Mouse (Mus musculus) c-Kit-positive CD71-negative TER-119-negative erythroid progenitor cells, embryonic 14.5 days (primary cell): ENCODE data around the gene Eif2s2.
A peak's percentile ranks its signal among the peaks of the same experiment; 100 is the strongest.
"Not testable (repeated sequence)": the region's sequence is repeated elsewhere in the genome, so short reads cannot be mapped to it uniquely, and the experiment has no call there.

ENCODE experiments used
- DNase-seq: peaks from one replicate; pipeline ENCODE4 v3.0.0-alpha.2; 2013; ENCODE audit warnings: low read depth

Gene Eif2s2

GRCm38 (mm10) chr2:154892201-154893044 is at the start of gene Eif2s2:
TSS of gene Eif2s2 (minus strand) at chr2:154892935.
- DNase-seq = peak; percentile 97

- DNase-seq = no peak
Observed at GRCm38 (mm10) chr2:154941952-154942351, 49.2 kb upstream of the Eif2s2 start.

GRCm38 (mm10) chr2:154937547-154938390 is 45.0 kb upstream of the Eif2s2 start:
- DNase-seq = no peak

- DNase-seq = no peak
Observed at GRCm38 (mm10) chr2:154936536-154937155, 43.9 kb upstream of the Eif2s2 start.

GRCm38 (mm10) chr2:154936106-154936505 is 43.4 kb upstream of the Eif2s2 start:
- DNase-seq = no peak

GRCm38 (mm10) chr2:154933884-154934283 is 41.1 kb upstream of the Eif2s2 start:
- no peak for DNase-seq

- DNase-seq = no peak
Observed at GRCm38 (mm10) chr2:154928298-154928697, 35.6 kb upstream of the Eif2s2 start.

GRCm38 (mm10) chr2:154926843-154927242 is 34.1 kb upstream of the Eif2s2 start:
- no peak for DNase-seq

GRCm38 (mm10) chr2:154925411-154926031 is 32.8 kb upstream of the Eif2s2 start:
- no peak for DNase-seq

GRCm38 (mm10) chr2:154922134-154922533 is 29.4 kb upstream of the Eif2s2 start:
- DNase-seq = not testable (repeated sequence)

GRCm38 (mm10) chr2:154920896-154921295 is 28.2 kb upstream of the Eif2s2 start:
- no peak for DNase-seq

GRCm38 (mm10) chr2:154917866-154918641 is 25.3 kb upstream of the Eif2s2 start:
- no peak for DNase-seq

GRCm38 (mm10) chr2:154916547-154916946 is 23.8 kb upstream of the Eif2s2 start:
- DNase-seq = peak; percentile 29

- DNase-seq = no peak
Observed at GRCm38 (mm10) chr2:154915922-154916541, 23.3 kb upstream of the Eif2s2 start.

GRCm38 (mm10) chr2:154909789-154910188 is 17.1 kb upstream of the Eif2s2 start:
- no peak for DNase-seq

GRCm38 (mm10) chr2:154908223-154908622 is 15.5 kb upstream of the Eif2s2 start:
- DNase-seq = not testable (repeated sequence)

- DNase-seq = no peak
Observed at GRCm38 (mm10) chr2:154905796-154906195, 13.1 kb upstream of the Eif2s2 start.

- DNase-seq = no peak
Observed at GRCm38 (mm10) chr2:154902111-154902510, 9.4 kb upstream of the Eif2s2 start.

GRCm38 (mm10) chr2:154899412-154899811 is 6.7 kb upstream of the Eif2s2 start:
- DNase-seq = not testable (repeated sequence)

GRCm38 (mm10) chr2:154899004-154899403 is 6.3 kb upstream of the Eif2s2 start:
- DNase-seq = not testable (repeated sequence)

GRCm38 (mm10) chr2:154893548-154893947 is 813 bp upstream of the Eif2s2 start:
- DNase-seq = no peak
